Mouse (Mus musculus) liver, embryonic 14.5 days (tissue): ENCODE measurements around the gene Nipa1. TPM values are rescaled to one million over a fixed set of nuclear protein-coding genes. Genes with fewer than 3 reads are reported as not detected.

Experiments used
- ATAC-seq: fragments of 200-750 bp; cut with Nextera tagmentation; 2 replicates; pipeline ENCODE4 v1.8.0; 2017; ENCODE audit warnings: moderate number of reproducible peaks, mild to moderate bottlenecking, moderate library complexity; ENCODE audit not compliant: insufficient read depth
- DNase-seq, 3 experiments: peaks; one replicate each; pipeline ENCODE4 v3.0.0-alpha.2; 2012 to 2013; ENCODE audit warnings: low read depth in 3 of 3, low spot score in 3 of 3
- H3K27ac ChIP-seq: fragments of 300-500 bp; sonication (generic); 2 replicates; pipeline ENCODE4 v1.5.1; 2014; ENCODE audit warnings: moderate library complexity, mild to moderate bottlenecking, control low read depth, inconsistent platforms
- H3K27me3 ChIP-seq: fragments of 300-500 bp; sonication (generic); 2 replicates; pipeline ENCODE4 v1.6.1; 2014; ENCODE audit warnings: mild to moderate bottlenecking, low read length, moderate library complexity; ENCODE audit not compliant: control insufficient read depth, insufficient read depth
- H3K36me3 ChIP-seq: fragments of 300-500 bp; sonication (generic); replicated peaks from 2 replicates; pipeline ENCODE4 v1.6.1; 2014; ENCODE audit warnings: low read depth; ENCODE audit not compliant: control insufficient read depth, insufficient read depth
- H3K4me1 ChIP-seq, 2 experiments: fragments of 200-500 bp in 1 of 2; fragments of 300-500 bp in 1 of 2; sonication (generic) in 1 of 2; replicated peaks; 2 replicates each; pipeline ENCODE4 v1.6.1; 2012 to 2014; ENCODE audit warnings: antibody characterized with exemption in 1 of 2, inconsistent platforms in 1 of 2, low read length in 1 of 2; ENCODE audit not compliant: control insufficient read depth in 2 of 2, insufficient read depth in 2 of 2
- H3K4me2 ChIP-seq: fragments of 300-500 bp; sonication (generic); 2 replicates; pipeline ENCODE4 v1.6.1; 2014; ENCODE audit warnings: low read depth, mild to moderate bottlenecking, control low read depth, moderate library complexity
- H3K4me3 ChIP-seq, 2 experiments: fragments of 200-500 bp in 1 of 2; fragments of 300-500 bp in 1 of 2; sonication (generic) in 1 of 2; 2 replicates each; pipeline ENCODE4 v1.5.1; 2012 to 2014; ENCODE audit warnings: low read depth in 2 of 2, low read length in 2 of 2, mild to moderate bottlenecking in 2 of 2, control low read depth in 1 of 2, inconsistent platforms in 1 of 2, moderate library complexity in 1 of 2; ENCODE audit not compliant: insufficient read depth in 1 of 2
- H3K9ac ChIP-seq: fragments of 300-500 bp; sonication (generic); replicated peaks from 2 replicates; pipeline ENCODE4 v1.6.1; 2014; ENCODE audit warnings: mild to moderate bottlenecking, control low read depth, moderate library complexity
- H3K9me3 ChIP-seq: fragments of 300-500 bp; sonication (generic); 2 replicates; pipeline ENCODE4 v1.6.1; 2016; ENCODE audit warnings: low read length, mixed read lengths; ENCODE audit not compliant: control insufficient read depth
- CTCF ChIP-seq: IDR thresholded peaks from 2 replicates; pipeline ENCODE4 v1.5.1; 2016; ENCODE audit warnings: antibody characterized with exemption, low read depth, control low read depth
- EP300 ChIP-seq: IDR thresholded peaks from 2 replicates; pipeline ENCODE4 v1.6.1; 2016; ENCODE audit warnings: antibody characterized with exemption, low read depth
- WGBS: fragments of 180-500 bp; shearing (Covaris S2); extraction: QIAGEN DNeasy Blood & Tissue Kit; methylation state at CpG from one replicate; pipeline ENCODE4 v1.1.7; 2014; ENCODE audit not compliant: insufficient replicate concordance; 5-methylcytosine and 5-hydroxymethylcytosine counted together
- polyA plus RNA-seq, 2 experiments: library from polyadenylated mRNA; depleted of rRNA in 1 of 2; stranded (reverse) in 1 of 2; unstranded in 1 of 2; fragments of >200 nt; fragmentation: Nextera tagmentation in 1 of 2; extraction: Ambion mirVana in 1 of 2; gene quantifications; 2 replicates each; pipeline versions ENCODE4 v1.2.1 to v1.2.3; 2012 to 2014

The Nipa1 gene
- polyA plus RNA-seq, 2 experiments, result 8.1 to 10.9 TPM

DNA sequence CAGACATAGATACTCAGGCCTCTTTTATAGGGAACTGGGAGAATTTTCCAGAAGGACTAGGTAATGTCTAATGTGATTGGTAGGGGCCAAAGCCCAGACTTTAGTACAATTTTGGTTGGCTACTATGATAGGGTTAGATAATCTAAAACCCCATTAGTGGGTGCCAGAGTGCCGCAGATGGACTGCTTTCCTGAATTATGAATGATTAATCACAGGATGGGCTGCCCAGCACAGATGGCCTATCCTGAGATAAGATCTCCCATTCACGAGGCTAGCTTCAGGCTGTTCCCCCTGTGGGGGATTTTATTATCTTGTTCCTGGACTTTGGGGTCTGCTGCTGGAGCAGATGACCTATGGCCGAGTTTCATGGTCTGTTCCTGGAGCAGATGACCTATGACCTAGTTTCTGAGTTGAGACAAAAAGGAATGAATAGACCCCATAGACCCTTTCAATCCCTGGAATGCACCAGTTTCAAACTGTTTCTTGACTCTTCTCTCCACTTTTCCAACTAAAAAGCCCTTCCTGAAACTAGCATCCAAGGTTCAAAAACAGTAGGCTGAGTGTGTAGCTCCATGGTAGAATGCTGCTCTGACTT is 52.8 kb downstream of the Nipa1 start:
- Histone ChIP-seq H3K4me3 (no peak overlapping the region), H3K4me1 (peaks cover 20 to 24% of the 10 kb centered on the region in 2 experiments), H3K27me3 (no peaks in the 10 kb centered on the region), H3K4me2 (no peak overlapping the region), H3K9ac (no peak overlapping the region), H3K9me3 (no peaks in the 10 kb centered on the region), H3K36me3 (no peaks in the 10 kb centered on the region), H3K27ac (no peak overlapping the region)
- DNase-seq, result no peak
- TF ChIP-seq CTCF, result no peak
- no peak for TF ChIP-seq EP300
- 38% methylated on average over 3 of the region's 3 CpGs for WGBS
- no peak for ATAC-seq

- ATAC-seq (peak; percentile 99), DNase-seq (peak; percentile 83 to 84 (median 83))
- Histone ChIP-seq H3K4me1 (peaks cover 14 to 15% of the 10 kb centered on the region in 2 experiments), H3K27me3 (no peaks in the 10 kb centered on the region), H3K4me2 (peak within 1 kb of the TSS; percentile 85), H3K4me3 (peak within 1 kb of the TSS; percentile 73 to 98), H3K27ac (peak within 1 kb of the TSS; percentile 67), H3K9me3 (no peaks in the 10 kb centered on the region), H3K9ac (peak within 1 kb of the TSS; percentile 71), H3K36me3 (no peaks in the 10 kb centered on the region)
- under 1% methylated on average over 69 of the region's 70 CpGs for WGBS
- no peak for TF ChIP-seq CTCF
- no peak; the same call in 1 of the 2 replicates for TF ChIP-seq EP300
Observed at GRCm38 (mm10) chr7:55962004-55962908, 57.5 kb downstream of the Nipa1 start, which contains the start of gene Nipa2. Gene Nipa2 (minus strand): TSS chr7:55962476.

DNA sequence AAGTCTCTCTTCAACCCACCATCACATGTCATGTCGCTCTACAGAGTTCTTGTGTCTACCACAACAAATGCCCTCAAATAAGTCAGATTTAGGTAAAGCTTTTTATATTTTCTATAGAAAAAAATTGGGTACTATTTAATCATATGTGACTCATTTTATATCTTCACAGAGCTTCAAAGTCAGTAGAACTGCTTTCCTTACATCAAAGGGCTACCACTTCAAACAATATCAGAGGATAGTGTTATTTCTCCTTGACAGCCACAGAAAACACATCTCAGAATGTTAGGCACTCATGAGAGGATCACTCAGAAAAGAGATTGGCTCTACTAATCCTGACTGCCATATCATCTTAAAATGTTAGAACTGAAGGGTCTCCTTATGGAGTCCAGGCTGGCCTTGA is 59.2 kb downstream of the Nipa1 start:
- WGBS, result 79% methylated on average over 1 of the region's 1 CpGs
- ATAC-seq, result no peak
- no peak overlapping the region; a peak in 1 of 4 replicates for H3K4me3 ChIP-seq
- no peak for DNase-seq
- H3K27me3 ChIP-seq, result no peaks in the 10 kb centered on the region
- peaks cover 12 to 15% of the 10 kb centered on the region in 2 experiments for H3K4me1 ChIP-seq
- no peak overlapping the region for H3K9ac ChIP-seq
- peak overlapping the region; percentile 85 for H3K4me2 ChIP-seq
- no peaks in the 10 kb centered on the region for H3K36me3 ChIP-seq
- H3K9me3 ChIP-seq, result no peaks in the 10 kb centered on the region
- no peak overlapping the region for H3K27ac ChIP-seq
- TF ChIP-seq EP300 (no peak), CTCF (no peak)

GRCm38 (mm10) chr7:55959801-55960200 is 60.0 kb downstream of the Nipa1 start:
- Histone ChIP-seq H3K4me3 (no peak overlapping the region), H3K9me3 (no peaks in the 10 kb centered on the region), H3K27me3 (no peaks in the 10 kb centered on the region), H3K36me3 (no peaks in the 10 kb centered on the region), H3K9ac (no peak overlapping the region), H3K4me2 (no peak overlapping the region), H3K4me1 (peaks cover 12 to 15% of the 10 kb centered on the region in 2 experiments), H3K27ac (no peak overlapping the region)
- no peak for ATAC-seq
- TF ChIP-seq EP300 (no peak), CTCF (no peak)
- 88% methylated on average over 3 of the region's 3 CpGs for WGBS
- DNase-seq, result no peak

DNA sequence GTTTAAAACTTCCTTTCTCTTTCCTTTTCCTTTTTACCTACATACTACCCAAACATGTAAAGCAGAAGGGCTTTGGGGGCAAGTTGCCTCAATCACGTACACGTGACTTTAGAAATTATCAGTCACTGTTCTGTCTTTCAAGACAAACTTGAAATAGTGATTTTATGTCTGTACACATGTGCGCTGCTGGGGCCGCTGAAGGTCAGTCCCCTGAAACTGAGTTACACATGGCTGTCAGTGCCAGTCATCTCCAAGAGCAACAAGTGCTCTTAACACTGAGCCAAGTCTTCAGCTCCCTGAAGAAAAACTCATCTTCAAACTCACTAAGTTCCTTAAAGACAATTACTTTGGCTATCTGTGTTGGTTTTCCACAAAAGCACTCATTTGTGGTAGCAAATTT is 61.8 kb downstream of the Nipa1 start:
- H3K27ac ChIP-seq, result no peak overlapping the region
- peaks cover 6% of the 10 kb centered on the region for H3K36me3 ChIP-seq
- H3K4me2 ChIP-seq, result no peak overlapping the region
- peaks cover 4 to 9% of the 10 kb centered on the region in 2 experiments for H3K4me1 ChIP-seq
- WGBS, result 83% methylated on average over 4 of the region's 4 CpGs
- no peak overlapping the region for H3K4me3 ChIP-seq
- DNase-seq (no peak), ATAC-seq (no peak)
- TF ChIP-seq CTCF, result no peak
- no peak for TF ChIP-seq EP300
- H3K9ac ChIP-seq, result no peak overlapping the region
- no peaks in the 10 kb centered on the region for H3K27me3 ChIP-seq
- no peaks in the 10 kb centered on the region; the same call in 1 of the 2 replicates for H3K9me3 ChIP-seq
